Mouse (Mus musculus): ENCODE measurements around the gene Igflr1. TPM values are rescaled to one million over a fixed set of nuclear protein-coding genes. Genes with fewer than 3 reads are reported as not detected.
A peak's percentile ranks its signal among the peaks of the same experiment; 100 is the strongest.

Gene Igflr1
- total and polyA plus RNA-seq, 2 experiments from 2014 or later = 2.3 TPM; not detected in 1

GRCm38 (mm10) chr7:30593579-30594509 lies 28.6 kb downstream of the Igflr1 start:
- 70% methylated on average over 10 of the region's 10 CpGs for WGBS

GRCm38 (mm10) chr7:30594510-30595024 lies 29.3 kb downstream of the Igflr1 start:
- no peak for TF ChIP-seq CTCF (IDR thresholded peaks at IDR 0.05; ENCODE audit: low read depth)
- WGBS = 71% methylated on average over 4 of the region's 4 CpGs
- Histone ChIP-seq H3K4me3 (ENCODE audit: low read depth, low read length) (no peak overlapping the region), H3K27ac (ENCODE audit: low read depth, low read length) (no peak overlapping the region), H3K4me1 (ENCODE audit: insufficient read depth) (peaks cover 1% of the 10 kb centered on the region; the same call in 1 of the 2 replicates), H3K36me3 (ENCODE audit: insufficient read depth) (no peaks in the 10 kb centered on the region), H3K9me3 (ENCODE audit: low read length) (no peaks in the 10 kb centered on the region), H3K9ac (no peak overlapping the region), H3K4me2 (ENCODE audit: low read depth) (no peak overlapping the region), H3K27me3 (ENCODE audit: insufficient read depth, low read length) (no peaks in the 10 kb centered on the region)
- DNase-seq = no peak
- no peak for ATAC-seq

More at GRCm38 (mm10) chr7:30593579-30594509, 28.6 kb downstream of the Igflr1 start:
- ATAC-seq (no peak), DNase-seq (no peak)
- Histone ChIP-seq H3K27me3 (ENCODE audit: insufficient read depth, low read length) (no peaks in the 10 kb centered on the region), H3K36me3 (ENCODE audit: insufficient read depth) (no peaks in the 10 kb centered on the region), H3K4me3 (ENCODE audit: low read depth, low read length) (no peak overlapping the region), H3K4me2 (ENCODE audit: low read depth) (no peak overlapping the region), H3K9ac (no peak overlapping the region), H3K27ac (ENCODE audit: low read depth, low read length) (no peak overlapping the region), H3K9me3 (ENCODE audit: low read length) (no peaks in the 10 kb centered on the region), H3K4me1 (ENCODE audit: insufficient read depth) (no peaks in the 10 kb centered on the region)
- no peak for TF ChIP-seq CTCF (IDR thresholded peaks at IDR 0.05; ENCODE audit: low read depth)

GRCm38 (mm10) chr7:30596093-30596492 lies 30.9 kb downstream of the Igflr1 start:
- 81% methylated on average over 5 of the region's 5 CpGs for WGBS
- H3K4me1 ChIP-seq (ENCODE audit: insufficient read depth) = peaks cover 8% of the 10 kb centered on the region; the same call in 1 of the 2 replicates
- no peak overlapping the region for H3K4me3 ChIP-seq (ENCODE audit: low read depth, low read length)
- H3K4me2 ChIP-seq (ENCODE audit: low read depth) = no peak overlapping the region
- no peak for DNase-seq
- H3K27me3 ChIP-seq (ENCODE audit: insufficient read depth, low read length) = no peaks in the 10 kb centered on the region
- ATAC-seq = no peak
- H3K9ac ChIP-seq = no peak overlapping the region
- H3K9me3 ChIP-seq (ENCODE audit: low read length) = no peaks in the 10 kb centered on the region
- no peak overlapping the region for H3K27ac ChIP-seq (ENCODE audit: low read depth, low read length)
- no peaks in the 10 kb centered on the region for H3K36me3 ChIP-seq (ENCODE audit: insufficient read depth)
- no peak for TF ChIP-seq CTCF (IDR thresholded peaks at IDR 0.05; ENCODE audit: low read depth)

GRCm38 (mm10) chr7:30596811-30597210 lies 31.6 kb downstream of the Igflr1 start:
- no peak overlapping the region for H3K4me3 ChIP-seq (ENCODE audit: low read depth, low read length)
- peaks cover 8% of the 10 kb centered on the region; the same call in 1 of the 2 replicates for H3K4me1 ChIP-seq (ENCODE audit: insufficient read depth)
- H3K27me3 ChIP-seq (ENCODE audit: insufficient read depth, low read length) = no peaks in the 10 kb centered on the region
- H3K9me3 ChIP-seq (ENCODE audit: low read length) = no peaks in the 10 kb centered on the region
- no peaks in the 10 kb centered on the region for H3K36me3 ChIP-seq (ENCODE audit: insufficient read depth)
- ATAC-seq (no peak), DNase-seq (no peak)
- H3K9ac ChIP-seq = no peak overlapping the region
- WGBS = 41% methylated on average over 5 of the region's 5 CpGs
- H3K4me2 ChIP-seq (ENCODE audit: low read depth) = no peak overlapping the region
- H3K27ac ChIP-seq (ENCODE audit: low read depth, low read length) = no peak overlapping the region
- no peak for TF ChIP-seq CTCF (IDR thresholded peaks at IDR 0.05; ENCODE audit: low read depth)

GRCm38 (mm10) chr7:30598786-30599185 lies 33.6 kb downstream of the Igflr1 start, which contains the start of gene Zbtb32:
TSS of gene Zbtb32 (minus strand) at chr7:30598909.
- H3K27ac ChIP-seq (ENCODE audit: low read depth, low read length) = no peak within 1 kb of the TSS
- 95% methylated on average over 12 of the region's 12 CpGs for WGBS

GRCm38 (mm10) chr7:30599933-30600353 lies 34.7 kb downstream of the Igflr1 start:
- ATAC-seq = peak; percentile 99
- H3K27ac ChIP-seq (ENCODE audit: low read depth, low read length) = no peak overlapping the region
- peak; percentile 95 for DNase-seq
- peaks cover 8% of the 10 kb centered on the region; the same call in 1 of the 2 replicates for H3K4me1 ChIP-seq (ENCODE audit: insufficient read depth)
- peak overlapping the region; percentile 38 for H3K4me2 ChIP-seq (ENCODE audit: low read depth)
- H3K9me3 ChIP-seq (ENCODE audit: low read length) = no peaks in the 10 kb centered on the region
- H3K4me3 ChIP-seq (ENCODE audit: low read depth, low read length) = 0 out of 2 replicates have a peak overlapping the region, but pooled peaks have one; percentile 11
- 3% methylated on average over 16 of the region's 16 CpGs for WGBS
- no peak for TF ChIP-seq CTCF (IDR thresholded peaks at IDR 0.05; ENCODE audit: low read depth)
- no peaks in the 10 kb centered on the region for H3K36me3 ChIP-seq (ENCODE audit: insufficient read depth)
- no peaks in the 10 kb centered on the region for H3K27me3 ChIP-seq (ENCODE audit: insufficient read depth, low read length)
- H3K9ac ChIP-seq = no peak overlapping the region

More at GRCm38 (mm10) chr7:30598786-30599185, 33.6 kb downstream of the Igflr1 start, which contains the start of gene Zbtb32:
- ATAC-seq = no peak
- peaks cover 8% of the 10 kb centered on the region; the same call in 1 of the 2 replicates for H3K4me1 ChIP-seq (ENCODE audit: insufficient read depth)
- no peak for DNase-seq
- no peaks in the 10 kb centered on the region for H3K9me3 ChIP-seq (ENCODE audit: low read length)
- no peaks in the 10 kb centered on the region for H3K36me3 ChIP-seq (ENCODE audit: insufficient read depth)
- no peak within 1 kb of the TSS for H3K9ac ChIP-seq
- 0 out of 2 replicates have a peak within 1 kb of the TSS, but pooled peaks have one; percentile 11 for H3K4me3 ChIP-seq (ENCODE audit: low read depth, low read length)
- no peak for TF ChIP-seq CTCF (IDR thresholded peaks at IDR 0.05; ENCODE audit: low read depth)
- H3K27me3 ChIP-seq (ENCODE audit: insufficient read depth, low read length) = no peaks in the 10 kb centered on the region
- peak within 1 kb of the TSS; percentile 38 for H3K4me2 ChIP-seq (ENCODE audit: low read depth)
